Mouse (Mus musculus) adrenal gland, adult 2 months (tissue): ENCODE data around the gene Gm7849. TPM values are rescaled to one million over a fixed set of nuclear protein-coding genes. Genes with fewer than 3 reads are reported as not detected.
"Not testable (repeated sequence)": the region's sequence is repeated elsewhere in the genome, so short reads cannot be mapped to it uniquely, and the experiment has no call there.

Experiments
- DNase-seq: peaks from one replicate; pipeline ENCODE4 v3.0.0; 2021
- long read RNA-seq: library from polyadenylated mRNA; stranded (forward); transcript quantifications from one replicate; pipeline ENCODE4 v2.0.0, GENCODE M21; 2021
- polyA plus RNA-seq: library from polyadenylated mRNA; depleted of rRNA; stranded (reverse); fragments of >200 nt; gene quantifications from 2 replicates; pipeline ENCODE4 v1.2.3, GENCODE M21; 2012; rRNA removed
- total RNA-seq, 2 experiments: library from RNA; stranded (reverse); gene quantifications; 2 replicates each; pipeline ENCODE4 v1.2.3; 2021

Gm7849 gene
- not detected for total RNA-seq
- not detected in 2 replicates for polyA plus RNA-seq
- long read RNA-seq = 0 reads

DNA sequence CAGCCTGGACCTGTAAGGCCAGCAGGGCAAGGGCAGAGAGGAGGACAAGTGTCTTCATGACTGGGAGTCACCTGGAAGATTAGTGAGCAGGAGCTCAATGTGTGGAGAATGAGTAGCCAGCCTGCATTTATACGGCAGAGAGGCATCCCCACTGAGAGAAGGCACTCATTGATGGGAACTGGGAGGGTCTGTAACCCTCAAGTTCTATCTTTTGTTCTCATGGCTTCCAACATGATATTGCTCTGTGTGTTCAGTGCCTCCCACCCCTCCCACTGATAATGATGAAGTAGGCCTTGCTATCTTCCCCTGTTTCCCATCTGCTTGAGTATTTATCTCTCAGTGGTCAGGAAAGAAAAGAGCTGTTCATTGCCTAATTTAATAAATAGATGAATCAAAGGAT, at the start of gene Gm7849:
Gene Gm7849, minus strand, starts transcription at position 101 of the 400 bp plus-strand sequence.
- not testable (repeated sequence) for DNase-seq

GRCm38 (mm10) chr8:21427111-21427510, 29.2 kb downstream of the Gm7849 start, which contains the start of gene Defa36:
TSS of gene Defa36 (plus strand) at chr8:21427411.
- not testable (repeated sequence) for DNase-seq

Other genes with a start within 250 kb of the Gm7849 start
- gene Gm15292, start 206.8 kb downstream of the Gm7849 start, total RNA-seq = not detected
- not detected in 2 replicates for gene Gm15292, start 206.8 kb downstream of the Gm7849 start, polyA plus RNA-seq
- gene Defa27, start 141.0 kb downstream of the Gm7849 start, total RNA-seq = not detected
- gene Defa27, start 141.0 kb downstream of the Gm7849 start, polyA plus RNA-seq = not detected in 2 replicates
- not detected for gene Defa29, start 129.5 kb downstream of the Gm7849 start, total RNA-seq
- not detected in 2 replicates for gene Defa29, start 129.5 kb downstream of the Gm7849 start, polyA plus RNA-seq
- not detected for gene Defa2, start 78.0 kb downstream of the Gm7849 start, total RNA-seq
- gene Defa2, start 78.0 kb downstream of the Gm7849 start, polyA plus RNA-seq = not detected in 2 replicates
- not detected for gene Defa33, start 64.7 kb downstream of the Gm7849 start, total RNA-seq
- not detected in 2 replicates for gene Defa33, start 64.7 kb downstream of the Gm7849 start, polyA plus RNA-seq
- gene Defa36, start 29.1 kb downstream of the Gm7849 start, total RNA-seq = not detected
- gene Defa36, start 29.1 kb downstream of the Gm7849 start, polyA plus RNA-seq = not detected in 2 replicates
- gene Defa20, start 52.7 kb upstream of the Gm7849 start, total RNA-seq = not detected
- not detected in 2 replicates for gene Defa20, start 52.7 kb upstream of the Gm7849 start, polyA plus RNA-seq
- gene Defa32, start 72.5 kb upstream of the Gm7849 start, total RNA-seq = not detected
- not detected in 2 replicates for gene Defa32, start 72.5 kb upstream of the Gm7849 start, polyA plus RNA-seq
- gene Defa37, start 108.8 kb upstream of the Gm7849 start, total RNA-seq = not detected
- gene Defa37, start 108.8 kb upstream of the Gm7849 start, polyA plus RNA-seq = not detected in 2 replicates
- not detected for gene Defa28, start 126.4 kb upstream of the Gm7849 start, total RNA-seq
- gene Defa28, start 126.4 kb upstream of the Gm7849 start, polyA plus RNA-seq = not detected in 2 replicates
- not detected for gene Gm7861, start 137.9 kb upstream of the Gm7849 start, total RNA-seq
- gene Gm7861, start 137.9 kb upstream of the Gm7849 start, polyA plus RNA-seq = not detected in 2 replicates
- not detected for gene Defa26, start 161.6 kb upstream of the Gm7849 start, total RNA-seq
- not detected in 2 replicates for gene Defa26, start 161.6 kb upstream of the Gm7849 start, polyA plus RNA-seq
- gene Defa17, start 199.2 kb upstream of the Gm7849 start, total RNA-seq = not detected
- gene Defa17, start 199.2 kb upstream of the Gm7849 start, polyA plus RNA-seq = not detected in 2 replicates
- gene Defa34, start 209.2 kb upstream of the Gm7849 start, total RNA-seq = not detected
- gene Defa34, start 209.2 kb upstream of the Gm7849 start, polyA plus RNA-seq = not detected in 2 replicates
- gene AY761184, start 247.1 kb upstream of the Gm7849 start, total RNA-seq = not detected
- not detected in 2 replicates for gene AY761184, start 247.1 kb upstream of the Gm7849 start, polyA plus RNA-seq